Mouse (Mus musculus): ENCODE measurements at regions not wholly inside any gene's neighbourhood (a gene's known extent, or its start where the extent isn't known, plus 50 kb on each side); places are given as distances from the start of the nearest gene placed in this dataset.

GRCm38 (mm10) chr2:178660071-178660470 is 229.7 kb downstream of the Cdh26 start:
- no peak for DNase-seq (ENCODE audit: low spot score)

- DNase-seq (ENCODE audit: low spot score) = no peak
Observed at GRCm38 (mm10) chr2:178662396-178662795, 232.1 kb downstream of the Cdh26 start.

- DNase-seq (ENCODE audit: low spot score) = peak; percentile 29
Observed at GRCm38 (mm10) chr2:178664977-178665376, 234.6 kb downstream of the Cdh26 start.

- no peak for DNase-seq (ENCODE audit: low spot score)
Observed at GRCm38 (mm10) chr2:178668451-178668850, 238.1 kb downstream of the Cdh26 start.

GRCm38 (mm10) chr2:178670952-178671351 is 240.6 kb downstream of the Cdh26 start:
- DNase-seq (ENCODE audit: low spot score) = no peak

GRCm38 (mm10) chr2:178673621-178674020 is 243.3 kb downstream of the Cdh26 start:
- no peak for DNase-seq (ENCODE audit: low spot score)

GRCm38 (mm10) chr2:178674621-178675020 is 244.3 kb downstream of the Cdh26 start:
- no peak for DNase-seq (ENCODE audit: low spot score)

GRCm38 (mm10) chr2:178676970-178677369 is 246.6 kb downstream of the Cdh26 start:
- DNase-seq (ENCODE audit: low spot score) = no peak

GRCm38 (mm10) chr2:178680368-178680767 is 250.0 kb downstream of the Cdh26 start:
- no peak for DNase-seq (ENCODE audit: low spot score)

GRCm38 (mm10) chr2:178684026-178684958 is 254.0 kb downstream of the Cdh26 start:
- no peak for DNase-seq (ENCODE audit: low spot score)

- DNase-seq (ENCODE audit: low spot score) = no peak
Observed at GRCm38 (mm10) chr2:178685211-178685610, 254.9 kb downstream of the Cdh26 start.

GRCm38 (mm10) chr2:178686167-178686601 is 255.9 kb downstream of the Cdh26 start:
- no peak for DNase-seq (ENCODE audit: low spot score)

- no peak for DNase-seq (ENCODE audit: low spot score)
Observed at GRCm38 (mm10) chr2:178688586-178688985, 258.3 kb downstream of the Cdh26 start.

- DNase-seq (ENCODE audit: low spot score) = no peak
Observed at GRCm38 (mm10) chr2:178691190-178691864, 261.0 kb downstream of the Cdh26 start.

GRCm38 (mm10) chr2:178691865-178692228 is 261.5 kb downstream of the Cdh26 start:
- no peak for DNase-seq (ENCODE audit: low spot score)

GRCm38 (mm10) chr2:178692231-178692630 is 261.9 kb downstream of the Cdh26 start:
- no peak for DNase-seq (ENCODE audit: low spot score)

GRCm38 (mm10) chr2:178698648-178699047 is 268.3 kb downstream of the Cdh26 start:
- no peak for DNase-seq (ENCODE audit: low spot score)

GRCm38 (mm10) chr2:178700825-178701224 is 270.5 kb downstream of the Cdh26 start:
- DNase-seq (ENCODE audit: low spot score) = no peak

- DNase-seq (ENCODE audit: low spot score) = no peak
Observed at GRCm38 (mm10) chr2:178704510-178704909, 274.2 kb downstream of the Cdh26 start.

- DNase-seq (ENCODE audit: low spot score) = no peak
Observed at GRCm38 (mm10) chr2:178708649-178709048, 278.3 kb downstream of the Cdh26 start.

GRCm38 (mm10) chr2:178709192-178709881 is 279.0 kb downstream of the Cdh26 start:
- DNase-seq (ENCODE audit: low spot score) = no peak

- DNase-seq (ENCODE audit: low spot score) = no peak
Observed at GRCm38 (mm10) chr2:178710001-178710400, 279.7 kb downstream of the Cdh26 start.
